14 mouse cellular contexts compared by ENCODE assay signal in the genomic region with DNA sequence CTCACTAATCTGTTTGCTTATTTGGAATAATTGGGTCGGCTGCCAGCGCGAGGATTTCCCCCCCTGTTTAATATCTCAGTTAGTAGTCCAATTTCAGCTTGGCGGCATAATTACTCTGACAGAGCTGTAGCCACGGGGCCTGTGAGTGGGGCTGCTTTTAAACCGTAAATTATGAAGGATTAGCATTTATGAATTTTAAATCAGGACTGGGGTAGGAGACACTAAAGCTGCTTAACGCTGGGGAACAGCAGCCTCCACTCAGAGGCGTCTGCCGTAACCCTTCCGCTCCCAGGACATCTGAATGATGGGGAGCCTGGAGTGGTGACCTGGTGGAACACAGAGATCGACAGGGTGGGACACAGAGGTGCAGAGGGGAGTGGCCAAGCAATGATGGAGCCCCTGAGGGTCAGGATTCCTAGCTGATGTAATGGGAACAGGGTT. TPM values are rescaled to one million over a fixed set of nuclear protein-coding genes. Genes with fewer than 3 reads are reported as not detected.
DNase-seq lines count a peak whose midpoint lies in the region; ATAC-seq and TF ChIP-seq lines count a peak whose summit lies in the region.
"Had no signal": no experiment of that assay in that cellular context is flagged by ENCODE, and none has a peak within 500 bp of the region (broad histone marks: within the 10 kb centered on the region; RNA-seq: fewer than 3 reads in every experiment).

No protein-coding gene starts in this region.

- H3K27me3 ChIP-seq in embryonic facial prominence, embryonic 10.5 days (replicated peaks; ENCODE audit: low read depth, poor library complexity, severe bottlenecking), result 0 out of 2 replicates have a peak, but pooled peaks cover 16% of the 10 kb centered on the region
- H3K27me3 ChIP-seq in hindbrain, embryonic 15.5 days, result 0 out of 2 replicates have a peak, but pooled peaks cover 3% of the 10 kb centered on the region
- H3K27me3 ChIP-seq in midbrain, postnatal 0 days (ENCODE audit: insufficient read depth, low read length), result no peaks in the 10 kb centered on the region
- H3K27me3 ChIP-seq in liver, embryonic 11.5 days (replicated peaks; ENCODE audit: control insufficient read depth, insufficient read depth, low read length), result no peaks in the 10 kb centered on the region
- H3K27me3 ChIP-seq: limb, embryonic 12.5 days had no signal

- TF ChIP-seq CTCF in midbrain, postnatal 0 days (IDR thresholded peaks at IDR 0.05), result no peak

- H3K4me2 ChIP-seq in hindbrain, embryonic 15.5 days, result no peak overlapping the region
- 0 out of 2 replicates have a peak overlapping the region, but pooled peaks have one; percentile 7 for H3K4me2 ChIP-seq in midbrain, postnatal 0 days (ENCODE audit: low read depth, low read length, poor library complexity, severe bottlenecking)
- no peak overlapping the region for H3K4me2 ChIP-seq in liver, embryonic 11.5 days
- H3K4me2 ChIP-seq: limb, embryonic 12.5 days had no signal

- no peaks in the 10 kb centered on the region for H3K9me3 ChIP-seq in embryonic facial prominence, embryonic 10.5 days
- H3K9me3 ChIP-seq in hindbrain, embryonic 15.5 days, result no peaks in the 10 kb centered on the region
- H3K9me3 ChIP-seq in midbrain, postnatal 0 days (ENCODE audit: low read length), result no peaks in the 10 kb centered on the region
- H3K9me3 ChIP-seq in liver, embryonic 11.5 days (ENCODE audit: control insufficient read depth, low read length), result no peaks in the 10 kb centered on the region
- H3K9me3 ChIP-seq: limb, embryonic 12.5 days had no signal

- DNase-seq in embryo, embryonic 10.5 days (ENCODE audit: low spot score), result peak; percentile 14
- no peak for DNase-seq in embryo, embryonic 9.5 days (ENCODE audit: extremely low spot score)
- DNase-seq in embryonic facial prominence, embryonic 10.5 days (ENCODE audit: low spot score), result peak; percentile 20
- peak; percentile 80 for DNase-seq in midbrain, postnatal 0 days (ENCODE audit: low spot score)
- no peak for DNase-seq in liver, embryonic 11.5 days (ENCODE audit: low spot score)
- no peak for DNase-seq in kidney, postnatal 4 days
- DNase-seq: adrenal gland, adult 2 months; cerebellum, adult 18-20 months; heart, postnatal 4 days; kidney, postnatal 10 days; lung, postnatal 36 days had no signal

- H3K4me3 ChIP-seq in embryonic facial prominence, embryonic 10.5 days, result no peak overlapping the region
- no peak overlapping the region for H3K4me3 ChIP-seq in hindbrain, embryonic 15.5 days
- H3K4me3 ChIP-seq in midbrain, postnatal 0 days (ENCODE audit: low read depth, low read length), result no peak overlapping the region
- no peak overlapping the region for H3K4me3 ChIP-seq in liver, embryonic 11.5 days (ENCODE audit: low read depth, low read length)
- H3K4me3 ChIP-seq: limb, embryonic 12.5 days had no signal

- H3K36me3 ChIP-seq in embryonic facial prominence, embryonic 10.5 days (replicated peaks), result no peaks in the 10 kb centered on the region
- no peaks in the 10 kb centered on the region for H3K36me3 ChIP-seq in hindbrain, embryonic 15.5 days
- H3K36me3 ChIP-seq in midbrain, postnatal 0 days (ENCODE audit: insufficient read depth, low read length), result no peaks in the 10 kb centered on the region
- no peaks in the 10 kb centered on the region for H3K36me3 ChIP-seq in liver, embryonic 11.5 days (ENCODE audit: control insufficient read depth, insufficient read depth, low read length)
- H3K36me3 ChIP-seq: limb, embryonic 12.5 days had no signal

- no peak overlapping the region for H3K27ac ChIP-seq in embryonic facial prominence, embryonic 10.5 days (replicated peaks)
- no peak overlapping the region for H3K27ac ChIP-seq in hindbrain, embryonic 15.5 days (replicated peaks)
- 0 out of 2 replicates have a peak overlapping the region, but pooled peaks have one; percentile 34 for H3K27ac ChIP-seq in midbrain, postnatal 0 days (ENCODE audit: low read depth, low read length)
- no peak overlapping the region for H3K27ac ChIP-seq in liver, embryonic 11.5 days (ENCODE audit: low read depth, low read length)
- H3K27ac ChIP-seq: limb, embryonic 12.5 days had no signal

- H3K9ac ChIP-seq in hindbrain, embryonic 15.5 days, result no peak overlapping the region
- H3K9ac ChIP-seq in midbrain, postnatal 0 days (replicated peaks; ENCODE audit: low read length, poor library complexity, severe bottlenecking), result no peak overlapping the region
- H3K9ac ChIP-seq in liver, embryonic 11.5 days (ENCODE audit: low read depth, low read length), result no peak overlapping the region
- H3K9ac ChIP-seq: limb, embryonic 12.5 days had no signal

- 47% methylated on average over 11 of the region's 11 CpGs for WGBS in embryonic facial prominence, embryonic 10.5 days
- WGBS in hindbrain, embryonic 15.5 days, result 20% methylated on average over 11 of the region's 11 CpGs
- 21% methylated on average over 11 of the region's 11 CpGs for WGBS in midbrain, postnatal 0 days
- WGBS in liver, embryonic 11.5 days, result 70% methylated on average over 11 of the region's 11 CpGs

- peaks cover 34% of the 10 kb centered on the region for H3K4me1 ChIP-seq in embryonic facial prominence, embryonic 10.5 days
- peaks cover 13% of the 10 kb centered on the region for H3K4me1 ChIP-seq in hindbrain, embryonic 15.5 days (replicated peaks)
- H3K4me1 ChIP-seq in midbrain, postnatal 0 days (ENCODE audit: insufficient read depth, low read length), result 0 out of 2 replicates have a peak, but pooled peaks cover 4% of the 10 kb centered on the region
- no peaks in the 10 kb centered on the region for H3K4me1 ChIP-seq in liver, embryonic 11.5 days (replicated peaks; ENCODE audit: control insufficient read depth, insufficient read depth, low read length)

- ATAC-seq in hindbrain, embryonic 15.5 days (ENCODE audit: low FRiP score, low read depth), result peak; percentile 68
- peak; percentile 65; the same call in 1 of the 2 replicates for ATAC-seq in midbrain, postnatal 0 days (ENCODE audit: low FRiP score)
- ATAC-seq in liver, embryonic 11.5 days (replicated peaks; ENCODE audit: low FRiP score), result no peak
- no peak for ATAC-seq in erythroid progenitor cell, adult 5-6 weeks (replicated peaks; ENCODE audit: low FRiP score, poor library complexity, severe bottlenecking)

RNA-seq across cellular contexts. Expression of gene Lmo1, which starts 56.9 kb away (rescaled TPM):
- 23.6 and 30.3 TPM in 2 replicates for polyA plus RNA-seq in embryonic facial prominence, embryonic 10.5 days (2016; fragmentation: Nextera tagmentation; extraction: Ambion mirVana)
- 59.5 and 78.0 TPM in 2 replicates for polyA plus RNA-seq in hindbrain, embryonic 15.5 days (2015; fragmentation: Nextera tagmentation; extraction: Ambion mirVana)
- 109 and 117 TPM in 2 replicates for total RNA-seq in midbrain, postnatal 0 days (2014; rRNA removed)
- 109 and 121 TPM in 2 replicates for polyA plus RNA-seq in midbrain, postnatal 0 days (2015; fragmentation: Nextera tagmentation; extraction: Ambion mirVana)
- polyA plus RNA-seq in liver, embryonic 11.5 days (2014; fragmentation: Nextera tagmentation; extraction: Ambion mirVana), result 5.3 and 5.6 TPM in 2 replicates
- not detected in 2 replicates for total RNA-seq in erythroid progenitor cell, adult 5-6 weeks (2015; ENCODE audit: low replicate concordance)
- total RNA-seq in erythroid progenitor cell, adult 5-6 weeks (2017; ENCODE audit: low replicate concordance), result not detected in 2 replicates

Comparison
In these comparisons a context has a peak if more than half of its experiments do, and no peak if none do; other contexts are left out.
1. DNase-seq: peak in embryo, embryonic 10.5 days (single experiment), embryonic facial prominence, embryonic 10.5 days (single experiment) and midbrain, postnatal 0 days (single experiment); none in embryo, embryonic 9.5 days (single experiment), liver, embryonic 11.5 days (single experiment) and kidney, postnatal 4 days (0 of 2).
2. ATAC-seq: peak in hindbrain, embryonic 15.5 days (single experiment) and midbrain, postnatal 0 days (single experiment); none in liver, embryonic 11.5 days (single experiment) and erythroid progenitor cell, adult 5-6 weeks (single experiment).